Comparison of ENCODE assay signal across 12 mouse cellular contexts in genomic region chr14:60709192-60709591, GRCm38 (mm10). TPM values are rescaled to one million over a fixed set of nuclear protein-coding genes. Genes with fewer than 3 reads are reported as not detected.
DNase-seq lines count a peak whose midpoint lies in the region; ATAC-seq lines count a peak whose summit lies in the region.
"Had no signal": no experiment of that assay in that cellular context is flagged by ENCODE, and none has a peak within 500 bp of the region (broad histone marks: within the 10 kb centered on the region; RNA-seq: fewer than 3 reads in every experiment).

No protein-coding gene starts in this region.

- peak; percentile 63 for ATAC-seq in monocyte, adult 5-6 weeks (replicated peaks; ENCODE audit: insufficient number of reproducible peaks, low FRiP score, low TSS enrichment, poor library complexity, severe bottlenecking)
- ATAC-seq: forebrain, embryonic 15.5 days had no signal

- peak; percentile 14 to 37 for DNase-seq in frontal cortex, adult 2 months (ENCODE audit: extremely low spot score in 1 of 2, low spot score in 1 of 2)
- no peak for DNase-seq in frontal cortex, postnatal 14 days (ENCODE audit: low spot score in 2 of 2)
- DNase-seq in spleen, adult 18-20 months, result peak; percentile 57 to 60
- no peak for DNase-seq in spleen, adult 12 weeks (ENCODE audit: low spot score)
- DNase-seq in cerebellum, adult 8-10 months, result no peak
- no peak for DNase-seq in cerebellum, adult 11-12 months
- DNase-seq in embryo, embryonic 11 days, result no peak
- DNase-seq: cerebellum, adult 9-10 months; heart, postnatal 36 days; layer of hippocampus, adult 9-11 months had no signal

RNA-seq across cellular contexts. Expression of gene C1qtnf9, which starts 58.7 kb away (rescaled TPM):
- polyA plus RNA-seq in frontal cortex, adult 2 months (2012; rRNA removed), result 0.23 and 0.50 TPM in 2 replicates
- 0.39 TPM in 1 of 3 replicates, not detected in the others for total RNA-seq in monocyte, adult 5-6 weeks (2017)

Comparison
In these comparisons a context has a peak if more than half of its experiments do, and no peak if none do; other contexts are left out.
1. DNase-seq: peak in frontal cortex, adult 2 months (2 of 2) and spleen, adult 18-20 months (2 of 2); none in frontal cortex, postnatal 14 days (0 of 2), spleen, adult 12 weeks (single experiment), cerebellum, adult 8-10 months (single experiment), cerebellum, adult 11-12 months (single experiment) and embryo, embryonic 11 days (single experiment).